Mouse (Mus musculus) retina, postnatal 1 day (tissue): ENCODE measurements around the gene Zfp560.
"Not testable (repeated sequence)": the region's sequence is repeated elsewhere in the genome, so short reads cannot be mapped to it uniquely, and the experiment has no call there.

Experiments used
- DNase-seq: peaks from one replicate; pipeline ENCODE4 v3.0.0-alpha.2; 2012

Zfp560 gene

GRCm38 (mm10) chr9:20384532-20385342, at the start of gene Zfp560:
Zfp560 (minus strand) TSS chr9:20385177.
- DNase-seq: peak; percentile 96

GRCm38 (mm10) chr9:20430004-20430403, 45.0 kb upstream of the Zfp560 start:
- DNase-seq: no peak

- DNase-seq: no peak
Measured at GRCm38 (mm10) chr9:20411460-20411859, 26.5 kb upstream of the Zfp560 start.

- no peak for DNase-seq
Measured at GRCm38 (mm10) chr9:20409319-20409718, 24.3 kb upstream of the Zfp560 start.

- DNase-seq: no peak
Measured at GRCm38 (mm10) chr9:20385343-20385703, 346 bp upstream of the Zfp560 start.

- DNase-seq: no peak
Measured at GRCm38 (mm10) chr9:20383659-20384058, 1.3 kb downstream of the Zfp560 start.

GRCm38 (mm10) chr9:20374712-20375111, 10.3 kb downstream of the Zfp560 start:
- no peak for DNase-seq

GRCm38 (mm10) chr9:20367311-20367710, 17.7 kb downstream of the Zfp560 start:
- no peak for DNase-seq

- DNase-seq: no peak
Measured at GRCm38 (mm10) chr9:20348501-20348900, 36.5 kb downstream of the Zfp560 start.

- DNase-seq: no peak
Measured at GRCm38 (mm10) chr9:20335994-20336393, 49.0 kb downstream of the Zfp560 start, which contains the start of gene Olfr18. Olfr18 (minus strand) TSS chr9:20336094.

- no peak for DNase-seq
Measured at GRCm38 (mm10) chr9:20298232-20298631, 86.7 kb downstream of the Zfp560 start, which contains the start of gene Olfr873. Olfr873 (plus strand) TSS chr9:20298532.

GRCm38 (mm10) chr9:20295562-20295961, 89.4 kb downstream of the Zfp560 start:
- DNase-seq: not testable (repeated sequence)
